Mouse (Mus musculus): Measurements from ENCODE around the gene Olfr869.

Olfr869 gene

DNA sequence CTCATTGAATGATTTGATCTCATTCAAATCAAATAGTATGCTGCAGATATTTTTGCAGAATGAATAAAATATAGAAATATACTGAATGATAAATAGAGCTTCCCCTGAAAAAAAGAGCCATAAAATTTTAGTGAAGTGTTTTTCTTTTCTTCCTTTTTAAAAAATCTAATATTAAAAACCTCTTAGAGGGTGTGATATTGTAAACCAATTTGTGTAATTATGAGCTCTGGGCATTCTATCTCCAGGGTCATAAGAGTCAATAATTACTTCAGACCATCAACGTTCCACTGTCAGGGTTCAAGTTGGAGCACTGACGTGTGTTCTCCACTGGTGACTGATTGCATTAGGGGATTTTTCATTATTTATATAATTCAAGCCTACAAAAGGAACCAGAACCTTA, at the start of gene Olfr869:
Gene Olfr869 (plus strand): TSS at position 301 of the 400 bp plus-strand sequence.
- in situ Hi-C loops (cut with MboI, MseI): loop anchor here in 1 of 2 experiments (25.0 kb wide), 1 partner anchor 434 kb away; no protein-coding TSS in a partner anchor

DNA sequence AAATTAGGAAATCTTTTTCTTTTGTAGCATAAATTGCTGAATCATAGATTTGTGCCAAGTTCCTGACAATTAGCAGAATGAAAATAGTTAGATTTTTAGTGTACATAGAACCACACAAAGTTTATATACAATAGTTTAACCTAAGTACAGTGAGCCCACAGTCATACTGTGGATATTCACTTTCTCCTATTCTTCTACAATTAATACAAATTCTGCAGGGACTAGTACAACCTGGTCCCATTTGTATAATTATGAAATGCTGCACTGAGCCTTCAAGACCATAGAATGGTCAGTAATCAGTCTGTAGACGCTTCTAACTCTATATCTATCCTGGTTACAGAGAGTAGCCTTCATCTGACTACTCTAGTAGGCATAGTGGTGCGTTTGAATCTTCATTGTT, 30.5 kb upstream of the Olfr869 start, which contains the start of gene Olfr868:
Gene Olfr868 (plus strand): TSS at position 301 of the 400 bp plus-strand sequence.
- in situ Hi-C loops (cut with MboI, MseI): no loop called here

DNA sequence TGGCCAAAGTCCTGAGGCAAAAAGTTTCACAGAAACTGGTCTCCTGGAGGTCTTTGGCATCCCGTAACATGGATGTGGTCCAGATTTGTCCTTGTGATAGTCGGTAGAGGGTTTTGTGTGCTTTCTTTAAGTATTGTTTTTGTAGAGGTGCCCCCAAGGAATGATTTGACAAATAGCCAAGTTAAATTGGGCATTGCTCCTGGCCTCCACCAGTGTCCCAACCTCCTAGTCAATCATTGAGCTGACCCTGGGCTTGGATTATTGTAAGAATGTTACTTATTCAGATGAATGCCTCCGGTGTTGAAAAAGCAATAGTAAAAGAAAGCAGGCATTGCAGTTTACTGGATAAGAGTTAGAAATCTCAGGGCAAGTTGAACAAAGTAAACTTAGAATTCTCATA, 20.9 kb downstream of the Olfr869 start:
- in situ Hi-C loops (cut with MboI, MseI): loop anchor here in 1 of 2 experiments (25.0 kb wide), 1 partner anchor 413 kb away; no protein-coding TSS in a partner anchor

DNA sequence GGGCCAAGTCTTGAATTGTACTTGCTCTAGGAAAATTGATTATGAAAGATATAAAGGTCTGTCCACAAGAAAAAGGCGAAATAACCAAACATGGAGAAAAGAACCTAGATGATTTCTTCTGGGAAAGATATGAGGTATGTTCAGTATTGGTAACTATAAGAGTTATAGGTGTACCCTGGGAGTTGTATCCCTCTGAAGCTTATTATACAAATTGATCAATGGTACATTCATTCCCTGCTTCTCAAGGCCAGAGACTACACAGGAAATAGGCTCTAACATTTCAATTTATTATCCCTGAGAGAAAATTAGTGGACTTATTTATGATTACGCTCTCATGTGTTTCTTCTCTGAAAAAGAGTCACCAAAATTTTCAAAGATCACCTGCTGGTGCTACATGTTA, 45.1 kb downstream of the Olfr869 start, which contains the start of gene Olfr870:
Gene Olfr870 (minus strand): TSS at position 101 of the 400 bp plus-strand sequence.
- in situ Hi-C loops (cut with MboI, MseI): no loop called here

DNA sequence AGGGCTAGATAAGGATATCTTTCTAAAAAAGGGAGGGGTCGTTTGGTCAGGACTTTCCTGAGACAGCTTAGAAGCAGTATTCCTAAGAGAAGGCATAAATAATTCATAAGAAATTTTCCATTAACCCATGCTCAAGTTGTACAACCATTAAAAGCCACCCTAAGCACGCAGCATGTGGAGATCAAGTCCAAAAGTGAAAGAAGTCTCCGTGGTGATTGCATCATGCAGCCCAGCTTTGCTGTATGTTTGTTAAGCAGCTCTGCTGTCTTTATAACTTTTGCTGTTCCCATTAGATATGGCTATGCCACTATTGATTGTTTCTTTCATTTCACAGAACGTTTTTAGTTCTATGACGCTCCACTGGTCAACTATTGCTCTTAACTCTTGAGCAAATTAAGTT, 50.7 kb downstream of the Olfr869 start:
- in situ Hi-C loops (cut with MboI, MseI): no loop called here
